Mouse (Mus musculus): ENCODE data around the gene Gabrr3.

DNA sequence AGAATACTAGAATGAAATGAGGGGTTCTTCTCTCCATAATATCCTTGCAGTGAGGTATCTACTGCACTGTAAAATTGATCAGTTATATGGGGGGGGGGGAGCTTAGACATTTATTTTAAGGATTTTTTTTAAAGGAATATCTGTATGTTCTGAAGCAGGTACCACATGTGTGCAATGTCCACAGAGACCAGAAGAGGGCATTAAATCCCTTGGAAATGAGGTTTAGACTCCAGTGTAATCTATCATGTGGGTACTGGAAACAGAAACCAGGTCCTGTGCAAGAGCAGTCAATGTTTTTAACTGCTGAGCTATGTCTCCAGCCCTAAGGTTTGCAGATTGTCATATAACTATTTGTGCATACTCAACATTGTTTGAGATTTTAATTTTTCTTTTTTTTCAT lies 42.0 kb downstream of the Gabrr3 start:
- TF ChIP-seq EP300 (IDR thresholded peaks at IDR 0.05; ENCODE audit: low read length) (no peak), CTCF (conservative IDR thresholded peaks at IDR 0.05 in 1 of 2, IDR thresholded peaks at IDR 0.05 in 1 of 2; ENCODE audit: low read depth in 2 of 2, low read length in 2 of 2) (peak in 1 of 2 experiments; percentile 54; a peak in 2 of 4 replicates), POLR2A (IDR thresholded peaks at IDR 0.05; ENCODE audit: low read depth, low read length) (no peak), NELFE (IDR thresholded peaks at IDR 0.05; ENCODE audit: low read depth, low read length) (no peak), KAT2A (IDR thresholded peaks at IDR 0.05; ENCODE audit: insufficient replicate concordance, low read length) (no peak), NRF1 (IDR thresholded peaks at IDR 0.05; ENCODE audit: low read depth, low read length) (no peak), ELF1 (IDR thresholded peaks at IDR 0.05; ENCODE audit: low read depth, low read length) (no peak), MAX (IDR thresholded peaks at IDR 0.05; ENCODE audit: low read length) (no peak), TCF12 (IDR thresholded peaks at IDR 0.05; ENCODE audit: low read depth, low read length) (no peak), MXI1 (IDR thresholded peaks at IDR 0.05; ENCODE audit: low read depth, low read length) (no peak), CHD1 (IDR thresholded peaks at IDR 0.05; ENCODE audit: low read depth, low read length) (no peak), JUN (IDR thresholded peaks at IDR 0.05; ENCODE audit: insufficient read depth, low read depth, low read length) (no peak)

Measured in CH12.LX (cell line).